In the genomic region with DNA sequence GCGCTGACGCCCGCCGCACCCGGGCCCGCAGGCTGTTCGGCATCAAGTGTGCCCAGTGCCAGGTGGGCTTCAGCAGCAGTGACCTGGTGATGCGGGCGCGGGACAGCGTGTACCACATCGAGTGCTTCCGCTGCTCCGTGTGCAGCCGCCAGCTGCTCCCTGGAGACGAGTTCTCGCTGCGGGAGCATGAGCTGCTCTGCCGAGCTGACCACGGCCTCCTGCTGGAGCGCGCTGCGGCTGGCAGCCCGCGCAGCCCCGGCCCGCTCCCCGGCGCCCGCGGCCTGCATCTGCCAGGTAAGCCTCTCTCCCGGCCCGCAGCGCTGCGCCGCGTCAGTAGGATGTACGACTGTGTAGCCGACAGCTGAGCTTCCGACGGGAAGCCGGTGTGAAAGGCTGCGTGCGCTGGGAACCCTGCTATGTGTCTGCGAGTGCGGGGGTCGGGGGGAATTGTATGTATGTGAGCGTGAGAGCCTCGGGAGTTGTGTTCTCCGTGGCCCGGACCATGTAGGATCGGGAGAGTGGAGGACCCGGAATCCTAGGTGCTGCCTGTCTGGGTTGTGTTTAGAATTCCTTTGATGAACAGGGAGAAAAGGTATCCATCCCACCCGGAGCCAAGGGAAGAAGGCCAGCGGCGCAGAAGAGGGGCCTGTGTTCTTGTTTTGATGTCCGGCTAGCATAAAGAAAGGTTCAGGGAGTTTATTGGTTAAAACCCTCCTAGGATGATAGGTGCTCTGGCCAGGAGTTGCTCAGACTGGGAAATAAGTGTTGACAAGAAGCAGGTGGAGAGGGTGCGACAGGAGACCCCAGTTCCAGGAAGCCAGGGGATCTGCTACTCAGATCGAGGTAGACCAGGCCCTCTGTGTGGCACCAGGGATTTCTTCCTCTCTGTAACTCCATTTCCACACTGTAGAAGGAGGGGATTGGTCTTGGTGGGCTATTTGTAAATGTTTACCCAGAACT, we compare ENCODE assay signal across 9 mouse cellular contexts. TPM values are rescaled to one million over a fixed set of nuclear protein-coding genes. Genes with fewer than 3 reads are reported as not detected.
DNase-seq lines count a peak whose midpoint lies in the region; ATAC-seq and TF ChIP-seq lines count a peak whose summit lies in the region.
"Had no signal": no experiment of that assay in that cellular context is flagged by ENCODE, and none has a peak within 500 bp of the region (broad histone marks: within the 10 kb centered on the region; RNA-seq: fewer than 3 reads in every experiment).

No protein-coding gene starts in this region.

- no peak for TF ChIP-seq CTCF in lung, adult 2 months (IDR thresholded peaks at IDR 0.05; ENCODE audit: insufficient read depth, low read length)
- TF ChIP-seq CTCF in hindbrain, postnatal 0 days (IDR thresholded peaks at IDR 0.05; ENCODE audit: low read depth): no peak
- TF ChIP-seq CTCF in liver, postnatal 0 days (IDR thresholded peaks at IDR 0.05; ENCODE audit: low read depth): no peak

- no peak overlapping the region for H3K27ac ChIP-seq in embryonic facial prominence, embryonic 12.5 days
- no peak overlapping the region for H3K27ac ChIP-seq in hindbrain, postnatal 0 days
- H3K27ac ChIP-seq in liver, postnatal 0 days (ENCODE audit: low read depth): no peak overlapping the region

- peaks cover 26% of the 10 kb centered on the region for H3K4me1 ChIP-seq in lung, adult 2 months (ENCODE audit: control insufficient read depth, insufficient read depth, low read length)
- peaks cover 24% of the 10 kb centered on the region; the same call in 1 of the 2 replicates for H3K4me1 ChIP-seq in embryonic facial prominence, embryonic 12.5 days
- H3K4me1 ChIP-seq in hindbrain, postnatal 0 days (ENCODE audit: insufficient read depth, low read length): no peaks in the 10 kb centered on the region; the same call in 1 of the 2 replicates
- H3K4me1 ChIP-seq in liver, postnatal 0 days (ENCODE audit: insufficient read depth): peaks cover 40% of the 10 kb centered on the region

- TF ChIP-seq POLR2A in lung, adult 2 months (IDR thresholded peaks at IDR 0.05; ENCODE audit: borderline replicate concordance, extremely low read depth, low read depth, low read length): no peak

- H3K9ac ChIP-seq in embryonic facial prominence, embryonic 12.5 days: peak overlapping the region; percentile 58
- H3K9ac ChIP-seq in hindbrain, postnatal 0 days (replicated peaks; ENCODE audit: low read length): no peak overlapping the region
- H3K9ac ChIP-seq in liver, postnatal 0 days (replicated peaks): no peak overlapping the region

- peak; percentile 34 for DNase-seq in lung, adult 2 months
- no peak for DNase-seq in lung, postnatal 25 days (ENCODE audit: low spot score)
- DNase-seq in hindbrain, postnatal 0 days (ENCODE audit: low spot score): no peak
- peak; percentile 27 for DNase-seq in liver, postnatal 0 days
- DNase-seq in thymus, postnatal 14 days: peak; percentile 38
- DNase-seq in layer of hippocampus, adult 9-10 months (ENCODE audit: low spot score): no peak
- DNase-seq in layer of hippocampus, postnatal 25 days (ENCODE audit: extremely low spot score in 1 of 2, low spot score in 1 of 2): no peak

- TF ChIP-seq EP300 in liver, postnatal 0 days (IDR thresholded peaks at IDR 0.05; ENCODE audit: low read depth): no peak

- peak overlapping the region; percentile 65 for H3K4me2 ChIP-seq in embryonic facial prominence, embryonic 12.5 days (replicated peaks)
- H3K4me2 ChIP-seq in hindbrain, postnatal 0 days (ENCODE audit: low read depth, low read length): peak overlapping the region; percentile 53; the same call in 1 of the 2 replicates
- peak overlapping the region; percentile 70 for H3K4me2 ChIP-seq in liver, postnatal 0 days (ENCODE audit: low read depth, low read length)

- 11% methylated on average over 59 of the region's 59 CpGs for WGBS in lung, adult 2 months
- WGBS in embryonic facial prominence, embryonic 12.5 days: under 1% methylated on average over 59 of the region's 59 CpGs
- 3% methylated on average over 53 of the region's 59 CpGs for WGBS in hindbrain, postnatal 0 days
- 3% methylated on average over 54 of the region's 59 CpGs for WGBS in liver, postnatal 0 days (ENCODE audit: insufficient replicate concordance)

- H3K36me3 ChIP-seq in embryonic facial prominence, embryonic 12.5 days: no peaks in the 10 kb centered on the region
- no peaks in the 10 kb centered on the region for H3K36me3 ChIP-seq in hindbrain, postnatal 0 days (ENCODE audit: insufficient read depth, low read length)
- H3K36me3 ChIP-seq in liver, postnatal 0 days (replicated peaks; ENCODE audit: insufficient read depth, low read length): no peaks in the 10 kb centered on the region

- no peak overlapping the region for H3K4me3 ChIP-seq in lung, adult 2 months (replicated peaks; ENCODE audit: extremely low read depth, low read depth, low read length)
- H3K4me3 ChIP-seq in embryonic facial prominence, embryonic 12.5 days: peak overlapping the region; percentile 42
- H3K4me3 ChIP-seq in hindbrain, postnatal 0 days (ENCODE audit: low read length): peak overlapping the region; percentile 21
- H3K4me3 ChIP-seq in liver, postnatal 0 days (ENCODE audit: low read depth, low read length): peak overlapping the region; percentile 45

- no peaks in the 10 kb centered on the region for H3K9me3 ChIP-seq in embryonic facial prominence, embryonic 12.5 days
- no peaks in the 10 kb centered on the region for H3K9me3 ChIP-seq in hindbrain, postnatal 0 days (ENCODE audit: low read length)
- 0 out of 2 replicates have a peak, but pooled peaks cover 3% of the 10 kb centered on the region for H3K9me3 ChIP-seq in liver, postnatal 0 days (ENCODE audit: low read length)

- peaks cover 73% of the 10 kb centered on the region for H3K27me3 ChIP-seq in embryonic facial prominence, embryonic 12.5 days
- peaks cover 65% of the 10 kb centered on the region for H3K27me3 ChIP-seq in hindbrain, postnatal 0 days (ENCODE audit: insufficient read depth, low read length)
- peaks cover 97% of the 10 kb centered on the region for H3K27me3 ChIP-seq in liver, postnatal 0 days (ENCODE audit: insufficient read depth, low read length)

- ATAC-seq in embryonic facial prominence, embryonic 12.5 days (ENCODE audit: insufficient number of reproducible peaks, insufficient read depth, low FRiP score, low TSS enrichment): no peak
- no peak for ATAC-seq in hindbrain, postnatal 0 days
- 0 out of 2 replicates have a peak, but pooled peaks have one; percentile 7 for ATAC-seq in liver, postnatal 0 days

RNA-seq across cellular contexts. Expression of a gene that starts 4.2 kb away (rescaled TPM):
- 0.22 TPM in 1 of 2 replicates, not detected in the other for polyA plus RNA-seq in lung, adult 2 months (2012; rRNA removed)
- 20.8 and 27.8 TPM in 2 replicates for polyA plus RNA-seq in embryonic facial prominence, embryonic 12.5 days (2016; fragmentation: Nextera tagmentation; extraction: Ambion mirVana)
- total RNA-seq in hindbrain, postnatal 0 days (2014; rRNA removed): 1.2 and 1.6 TPM in 2 replicates
- polyA plus RNA-seq in hindbrain, postnatal 0 days (2015; fragmentation: Nextera tagmentation; extraction: Ambion mirVana): 0.53 and 0.95 TPM in 2 replicates
- polyA plus RNA-seq in liver, postnatal 0 days (2015; fragmentation: Nextera tagmentation; extraction: Ambion mirVana): not detected in 2 replicates
- not detected for total RNA-seq in layer of hippocampus, postnatal 25 days (2021)
- polyA plus RNA-seq: gonadal fat pad, adult 2 months had no signal

RNA-seq across cellular contexts. Expression of a gene that starts 30.6 kb away (rescaled TPM):
- 33.7 and 40.6 TPM in 2 replicates for polyA plus RNA-seq in lung, adult 2 months (2012; rRNA removed)
- 171 and 174 TPM in 2 replicates for polyA plus RNA-seq in embryonic facial prominence, embryonic 12.5 days (2016; fragmentation: Nextera tagmentation; extraction: Ambion mirVana)
- total RNA-seq in hindbrain, postnatal 0 days (2014; rRNA removed): 12.5 and 17.6 TPM in 2 replicates
- polyA plus RNA-seq in hindbrain, postnatal 0 days (2015; fragmentation: Nextera tagmentation; extraction: Ambion mirVana): 127 and 145 TPM in 2 replicates
- polyA plus RNA-seq in liver, postnatal 0 days (2015; fragmentation: Nextera tagmentation; extraction: Ambion mirVana): 466 and 477 TPM in 2 replicates
- total RNA-seq in layer of hippocampus, postnatal 25 days (2021): 10 to 100 TPM; 45.3 to 46.5 TPM

Comparison
In these comparisons a context has a peak if more than half of its experiments do, and no peak if none do; other contexts are left out.
1. DNase-seq: peak in lung, adult 2 months (single experiment), liver, postnatal 0 days (single experiment) and thymus, postnatal 14 days (single experiment); none in lung, postnatal 25 days (single experiment), hindbrain, postnatal 0 days (single experiment), layer of hippocampus, adult 9-10 months (single experiment) and layer of hippocampus, postnatal 25 days (0 of 2).
2. RNA of a gene that starts 4.2 kb away (polyA plus RNA-seq): 20.8 to 27.8 TPM in embryonic facial prominence, embryonic 12.5 days; 0.53 to 0.95 TPM in hindbrain, postnatal 0 days, not detected in liver, postnatal 0 days and 0.22 TPM in lung, adult 2 months; every median in the first group is over 10 times any median in the second.
3. Peak in every context shown above with its lines, with median percentiles within 50 percentile points of each other: H3K4me2 ChIP-seq.